Mouse (Mus musculus) CH12.LX (cell line): Measurements from ENCODE around the gene Atp6ap1l. TPM values are rescaled to one million over a fixed set of nuclear protein-coding genes. Genes with fewer than 3 reads are reported as not detected.

Experiments used
- DNase-seq: peaks from one replicate; pipeline ENCODE4 v3.0.0-alpha.2; 2013; ENCODE audit errors: extremely low read depth
- H3K27ac ChIP-seq: 2 replicates; pipeline ENCODE4 v1.5.1; 2012; ENCODE audit warnings: low read depth, mild to moderate bottlenecking, control low read depth, moderate library complexity; ENCODE audit not compliant: insufficient read depth
- H3K27me3 ChIP-seq: replicated peaks from 2 replicates; pipeline ENCODE3; 2012; ENCODE audit warnings: inconsistent platforms
- H3K36me3 ChIP-seq, 2 experiments: replicated peaks in 1 of 2; 2 replicates each; pipeline versions ENCODE3 to v1.6.1; 2012; ENCODE audit warnings: inconsistent platforms in 1 of 2, low read length in 1 of 2, mild to moderate bottlenecking in 1 of 2, mixed read lengths in 1 of 2, moderate library complexity in 1 of 2; ENCODE audit not compliant: control insufficient read depth in 1 of 2, insufficient read depth in 1 of 2
- H3K4me1 ChIP-seq, 2 experiments: 2 replicates each; pipeline ENCODE4 v1.6.1; 2012; ENCODE audit warnings: inconsistent platforms in 1 of 2, moderate library complexity in 1 of 2; ENCODE audit not compliant: insufficient read depth in 2 of 2, control insufficient read depth in 1 of 2
- H3K4me2 ChIP-seq: 2 replicates; pipeline ENCODE4 v1.6.1; 2012; ENCODE audit warnings: low read depth, mild to moderate bottlenecking, control low read depth; ENCODE audit not compliant: poor library complexity, insufficient read depth, severe bottlenecking
- H3K4me3 ChIP-seq, 3 experiments: fragments of 150-350 bp in 1 of 3; sonication (generic) in 1 of 3; replicated peaks in 1 of 3; 2 replicates each; pipeline versions ENCODE3 to v1.5.1; 2011 to 2012; ENCODE audit warnings: low read depth in 2 of 3, low read length in 2 of 3, mild to moderate bottlenecking in 2 of 3, moderate library complexity in 2 of 3, control low read depth in 1 of 3, improper control_type of control experiment in 1 of 3, inconsistent platforms in 1 of 3, mixed read lengths in 1 of 3; ENCODE audit not compliant: poor library complexity in 1 of 3
- H3K79me2 ChIP-seq: replicated peaks from 2 replicates; pipeline ENCODE4 v1.6.1; 2012; ENCODE audit warnings: mild to moderate bottlenecking, moderate library complexity; ENCODE audit not compliant: control insufficient read depth, poor library complexity, insufficient read depth, severe bottlenecking; ENCODE audit errors: extremely low read depth
- H3K9ac ChIP-seq: 2 replicates; pipeline ENCODE4 v1.6.1; 2012; ENCODE audit warnings: low read depth, mild to moderate bottlenecking, control low read depth, moderate library complexity; ENCODE audit not compliant: insufficient read depth
- H3K9me3 ChIP-seq: replicated peaks from 2 replicates; pipeline ENCODE3; 2012; ENCODE audit warnings: low read length, inconsistent platforms, mixed read lengths
- CHD2 ChIP-seq: IDR thresholded peaks from 2 replicates; pipeline ENCODE4 v1.6.1; 2011; ENCODE audit warnings: low read length, improper control_type of control experiment
- CTCF ChIP-seq, 2 experiments: IDR thresholded peaks in 1 of 2; conservative IDR thresholded peaks in 1 of 2; 2 replicates each; pipeline ENCODE4 v1.5.1; 2011 to 2012; ENCODE audit warnings: low read depth in 2 of 2, low read length in 2 of 2, improper control_type of control experiment in 1 of 2, inconsistent platforms in 1 of 2, mild to moderate bottlenecking in 1 of 2, moderate library complexity in 1 of 2
- E2F4 ChIP-seq: IDR thresholded peaks from 2 replicates; pipeline ENCODE4 v1.6.1; 2011; ENCODE audit warnings: low read depth, low read length, improper control_type of control experiment; ENCODE audit not compliant: insufficient replicate concordance
- EP300 ChIP-seq: IDR thresholded peaks from 2 replicates; pipeline ENCODE4 v1.6.1; 2011; ENCODE audit warnings: low read length, improper control_type of control experiment
- GABPA ChIP-seq: IDR thresholded peaks from 2 replicates; pipeline ENCODE4 v1.6.1; 2012; ENCODE audit warnings: low read depth, low read length, improper control_type of control experiment, inconsistent platforms; ENCODE audit not compliant: insufficient replicate concordance
- HCFC1 ChIP-seq: IDR thresholded peaks from 2 replicates; pipeline ENCODE4 v1.6.1; 2012; ENCODE audit warnings: low read depth, mild to moderate bottlenecking, inconsistent platforms, low read length, improper control_type of control experiment
- KAT2A ChIP-seq: IDR thresholded peaks from 2 replicates; pipeline ENCODE4 v1.6.1; 2012; ENCODE audit warnings: low read length, improper control_type of control experiment, inconsistent platforms; ENCODE audit not compliant: insufficient replicate concordance
- MAFK ChIP-seq: IDR thresholded peaks from 2 replicates; pipeline ENCODE4 v1.6.1; 2011; ENCODE audit warnings: low read length, improper control_type of control experiment; ENCODE audit not compliant: insufficient replicate concordance
- MAZ ChIP-seq: IDR thresholded peaks from 2 replicates; pipeline ENCODE4 v1.6.1; 2012; ENCODE audit warnings: low read depth, mild to moderate bottlenecking, inconsistent platforms, low read length, improper control_type of control experiment, moderate library complexity
- MEF2A ChIP-seq: IDR thresholded peaks from 2 replicates; pipeline ENCODE4 v1.6.1; 2014; ENCODE audit warnings: low read depth, mild to moderate bottlenecking, inconsistent platforms, low read length, improper control_type of control experiment, borderline replicate concordance
- NELFE ChIP-seq: IDR thresholded peaks from 2 replicates; pipeline ENCODE4 v1.6.1; 2011; ENCODE audit warnings: low read depth, low read length, improper control_type of control experiment
- PAX5 ChIP-seq: IDR thresholded peaks from 2 replicates; pipeline ENCODE4 v1.6.1; 2012; ENCODE audit warnings: low read length, inconsistent platforms, mixed read lengths
- POLR2A ChIP-seq: IDR thresholded peaks from 2 replicates; pipeline ENCODE4 v1.6.1; 2011; ENCODE audit warnings: low read depth, mild to moderate bottlenecking, improper control_type of control experiment, low read length
- RAD21 ChIP-seq: IDR thresholded peaks from 2 replicates; pipeline ENCODE4 v1.6.1; 2011; ENCODE audit warnings: low read depth, mild to moderate bottlenecking, low read length, improper control_type of control experiment, moderate library complexity
- TBP ChIP-seq: conservative IDR thresholded peaks from 2 replicates; pipeline ENCODE4 v1.6.1; 2011; ENCODE audit warnings: low read depth, low read length, improper control_type of control experiment
- TCF12 ChIP-seq: IDR thresholded peaks from 2 replicates; pipeline ENCODE4 v1.6.1; 2014; ENCODE audit warnings: low read depth, mild to moderate bottlenecking, inconsistent platforms, low read length, improper control_type of control experiment
- UBTF ChIP-seq: IDR thresholded peaks from 2 replicates; pipeline ENCODE4 v1.6.1; 2012; ENCODE audit warnings: low read depth, mild to moderate bottlenecking, inconsistent platforms, low read length, improper control_type of control experiment, moderate library complexity
- USF1 ChIP-seq: IDR thresholded peaks from 2 replicates; pipeline ENCODE4 v1.6.1; 2014; ENCODE audit warnings: low read depth, mild to moderate bottlenecking, inconsistent platforms, low read length, improper control_type of control experiment
- USF2 ChIP-seq: conservative IDR thresholded peaks from 2 replicates; pipeline ENCODE4 v1.6.1; 2011; ENCODE audit warnings: low read depth, low read length, improper control_type of control experiment
- ZC3H11A ChIP-seq: IDR thresholded peaks from 2 replicates; pipeline ENCODE4 v1.6.1; 2012; ENCODE audit warnings: low read depth, mild to moderate bottlenecking, inconsistent platforms, low read length, improper control_type of control experiment
- ZKSCAN1 ChIP-seq: IDR thresholded peaks from 2 replicates; pipeline ENCODE4 v1.6.1; 2012; ENCODE audit warnings: low read depth, inconsistent platforms, low read length, improper control_type of control experiment, borderline replicate concordance
- ZMIZ1 ChIP-seq: IDR thresholded peaks from 2 replicates; pipeline ENCODE4 v1.6.1; 2012; ENCODE audit warnings: low read depth, mild to moderate bottlenecking, inconsistent platforms, low read length, improper control_type of control experiment
- ZNF384 ChIP-seq: IDR thresholded peaks from 2 replicates; pipeline ENCODE4 v1.6.1; 2012; ENCODE audit warnings: low read depth, low read length, improper control_type of control experiment, inconsistent platforms
- dilution Hi-C: fragments of 300-500 bp; cut with MboI; formaldehyde crosslinking; loops from 2 replicates; pipeline ENCODE4 v1.14.3; 2020; ENCODE audit warnings: low sequenced_read_pairs; ENCODE audit not compliant: extremely low pct_unique_long_range_greater_than_20kb, extremely low pct_ligation_motif_present
- in situ Hi-C: fragments of 300-500 bp; cut with MboI; formaldehyde crosslinking; loops from 3 replicates; pipeline ENCODE4 v1.14.3; 2019; ENCODE audit warnings: low sequenced_read_pairs, low pct_ligation_motif_present, low pct_unique_long_range_greater_than_20kb, mixed read lengths
- polyA plus RNA-seq: library from polyadenylated mRNA; unstranded; fragments of >175 nt; gene quantifications from 2 replicates; pipeline ENCODE4 v1.2.1, GENCODE M21; 2012; ENCODE audit warnings: low read depth; ENCODE audit not compliant: insufficient read length
- total RNA-seq, 2 experiments: library from RNA; depleted of rRNA; stranded (reverse); fragments of 300-350 nt in 1 of 2; fragments of >200 nt in 1 of 2; gene quantifications; 2 replicates each; pipeline ENCODE4 v1.2.3; 2012 to 2014

Gene Atp6ap1l
- total and polyA plus RNA-seq, 3 experiments = not detected

DNA sequence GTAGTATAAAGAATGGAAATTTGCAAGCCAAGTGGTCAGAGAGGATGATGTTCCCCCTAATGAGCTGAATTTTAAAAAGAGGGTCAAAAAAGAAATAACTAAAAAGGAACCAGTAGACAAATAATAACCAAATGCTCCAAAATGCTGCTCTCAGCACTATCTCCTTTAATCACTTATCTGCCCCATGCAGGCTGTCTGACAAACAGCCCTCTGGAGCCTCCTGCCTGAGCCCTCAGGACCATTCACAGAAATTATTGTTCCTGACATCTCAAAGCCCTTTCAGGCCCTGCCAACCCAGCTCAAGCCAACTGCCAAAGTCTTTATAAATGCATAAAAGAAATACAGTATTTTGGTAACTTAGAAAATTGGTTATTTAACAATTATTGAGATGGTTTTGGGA, 61.0 kb downstream of the Atp6ap1l start:
- H3K36me3 ChIP-seq = no peaks in the 10 kb centered on the region
- no peaks in the 10 kb centered on the region for H3K79me2 ChIP-seq
- TF ChIP-seq EP300 (no peak), NELFE (no peak), KAT2A (no peak), MAZ (no peak), TBP (no peak), USF2 (no peak), ZKSCAN1 (no peak), GABPA (no peak), MAFK (no peak), POLR2A (no peak), ZMIZ1 (no peak), PAX5 (no peak)
- dilution Hi-C loops = no loop called here
- no peak overlapping the region for H3K4me3 ChIP-seq
- H3K4me2 ChIP-seq = no peak overlapping the region
- no peaks in the 10 kb centered on the region for H3K9me3 ChIP-seq
- H3K27ac ChIP-seq = no peak overlapping the region
- H3K27me3 ChIP-seq = no peaks in the 10 kb centered on the region
- no peak for DNase-seq
- no peak overlapping the region for H3K9ac ChIP-seq
- H3K4me1 ChIP-seq = no peaks in the 10 kb centered on the region; a peak in 1 of 4 replicates
- in situ Hi-C loops = loop anchor here (25.0 kb wide), 1 partner anchor 1157 kb away; no protein-coding TSS in a partner anchor

DNA sequence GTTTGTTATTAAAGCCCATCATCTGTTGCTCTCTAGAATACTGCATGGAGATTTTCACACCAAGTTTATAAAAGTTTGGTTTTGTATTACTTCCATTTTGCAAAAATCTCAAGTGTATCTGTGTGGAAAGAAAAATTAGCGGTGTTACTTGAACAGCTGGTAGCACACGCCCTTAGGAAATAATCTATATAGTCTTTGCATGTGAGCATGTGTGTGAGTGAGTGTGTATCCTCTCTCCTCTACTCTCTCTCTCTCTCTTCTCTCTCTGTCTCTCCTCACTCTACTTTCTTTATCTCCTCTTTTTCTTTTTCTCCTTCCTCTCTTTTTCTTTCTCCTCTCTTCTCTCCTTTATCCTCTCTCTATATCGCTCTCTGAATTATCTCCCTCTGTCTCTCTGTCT, 61.7 kb downstream of the Atp6ap1l start:
- TF ChIP-seq UBTF (no peak), PAX5 (no peak), MEF2A (no peak)
- TF ChIP-seq, all 38 proteins: peak for 0
- H3K27ac ChIP-seq = no peak overlapping the region
- dilution Hi-C loops = no loop called here

DNA sequence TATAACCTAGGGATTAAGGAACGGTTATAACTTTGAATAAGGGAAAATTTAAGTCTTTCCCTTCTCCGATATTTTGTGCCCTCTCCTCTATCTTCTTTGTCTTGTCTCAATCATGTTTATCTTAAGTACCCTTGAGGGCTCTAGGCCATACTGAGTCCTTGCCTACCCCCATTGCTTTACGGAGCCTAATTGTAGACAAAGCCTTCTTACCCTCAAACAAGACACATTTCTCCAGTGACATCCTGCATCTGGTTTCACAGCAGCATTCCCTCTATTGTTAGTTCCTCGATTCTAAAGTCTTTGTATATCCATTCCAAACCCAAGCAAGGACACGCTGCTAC, 64.0 kb downstream of the Atp6ap1l start:
- no peak overlapping the region for H3K9ac ChIP-seq
- no peak overlapping the region for H3K4me2 ChIP-seq
- dilution Hi-C loops (no loop called here), in situ Hi-C loops (loop anchor here (25.0 kb wide), 1 partner anchor 1154 kb away; no protein-coding TSS in a partner anchor)
- no peak overlapping the region for H3K27ac ChIP-seq
- no peaks in the 10 kb centered on the region for H3K27me3 ChIP-seq
- TF ChIP-seq E2F4 (no peak), ZNF384 (no peak), CHD2 (no peak), USF2 (no peak), HCFC1 (no peak), TCF12 (no peak), RAD21 (no peak), GABPA (no peak), CTCF (conservative IDR thresholded peaks at IDR 0.05 in 1 of 2, IDR thresholded peaks at IDR 0.05 in 1 of 2; ENCODE audit: low read depth in 2 of 2, low read length in 2 of 2) (no peak), USF1 (no peak), MAZ (no peak), ZC3H11A (no peak)
- no peaks in the 10 kb centered on the region for H3K79me2 ChIP-seq
- H3K4me3 ChIP-seq = no peak overlapping the region
- H3K4me1 ChIP-seq = no peaks in the 10 kb centered on the region; a peak in 1 of 4 replicates
- H3K9me3 ChIP-seq = no peaks in the 10 kb centered on the region
- DNase-seq = no peak
- no peaks in the 10 kb centered on the region for H3K36me3 ChIP-seq

More for the DNA sequence above, 61.7 kb downstream of the Atp6ap1l start:
- Histone ChIP-seq H3K27me3 (no peaks in the 10 kb centered on the region), H3K4me1 (no peaks in the 10 kb centered on the region; a peak in 1 of 4 replicates), H3K9ac (no peak overlapping the region), H3K9me3 (no peaks in the 10 kb centered on the region), H3K4me2 (no peak overlapping the region), H3K4me3 (no peak overlapping the region), H3K79me2 (no peaks in the 10 kb centered on the region), H3K36me3 (no peaks in the 10 kb centered on the region)
- in situ Hi-C loops = loop anchor here (25.0 kb wide), 1 partner anchor 1156 kb away; no protein-coding TSS in a partner anchor
- no peak for DNase-seq
